Mouse (Mus musculus) heart, embryonic 15.5 days (tissue): ENCODE results near the gene Map2k3. TPM values are rescaled to one million over a fixed set of nuclear protein-coding genes. Genes with fewer than 3 reads are reported as not detected.

Experiments
- ATAC-seq: fragments of 200-750 bp; cut with Nextera tagmentation; replicated peaks from 2 replicates; pipeline ENCODE4 v1.8.0; 2017; ENCODE audit warnings: low read depth, moderate TSS enrichment; ENCODE audit not compliant: insufficient number of reproducible peaks, insufficient read depth, low FRiP score
- H3K27ac ChIP-seq: fragments of 300-500 bp; sonication (generic); 2 replicates; pipeline ENCODE4 v1.5.1; 2015; ENCODE audit warnings: mild to moderate bottlenecking, inconsistent platforms
- H3K27me3 ChIP-seq: fragments of 300-500 bp; sonication (generic); 2 replicates; pipeline ENCODE4 v1.6.1; 2015; ENCODE audit warnings: inconsistent platforms
- H3K36me3 ChIP-seq: fragments of 300-500 bp; sonication (generic); 2 replicates; pipeline ENCODE4 v1.6.1; 2015; ENCODE audit warnings: mild to moderate bottlenecking, inconsistent platforms
- H3K4me1 ChIP-seq: fragments of 300-500 bp; sonication (generic); replicated peaks from 2 replicates; pipeline ENCODE4 v1.6.1; 2015; ENCODE audit warnings: inconsistent platforms
- H3K4me2 ChIP-seq: fragments of 300-500 bp; sonication (generic); 2 replicates; pipeline ENCODE4 v1.6.1; 2015; ENCODE audit warnings: inconsistent platforms, mild to moderate bottlenecking, moderate library complexity
- H3K4me3 ChIP-seq: fragments of 300-500 bp; sonication (generic); 2 replicates; pipeline ENCODE4 v1.5.1; 2015; ENCODE audit warnings: mild to moderate bottlenecking, inconsistent platforms
- H3K9ac ChIP-seq: fragments of 300-500 bp; sonication (generic); 2 replicates; pipeline ENCODE4 v1.6.1; 2015; ENCODE audit warnings: mild to moderate bottlenecking, inconsistent platforms
- H3K9me3 ChIP-seq: fragments of 300-500 bp; sonication (generic); replicated peaks from 2 replicates; pipeline ENCODE4 v1.6.1; 2016; ENCODE audit warnings: inconsistent platforms
- WGBS: fragments of 180-500 bp; shearing (Covaris S2); methylation state at CpG from one replicate; pipeline ENCODE4 v1.1.7; 2015; ENCODE audit warnings: mixed read lengths; 5-methylcytosine and 5-hydroxymethylcytosine counted together
- polyA plus RNA-seq: library from polyadenylated mRNA; unstranded; fragments of >200 nt; fragmentation: Nextera tagmentation; extraction: Ambion mirVana; gene quantifications from 2 replicates; pipeline ENCODE4 v1.2.1, GENCODE M21; 2015

The Map2k3 gene
- polyA plus RNA-seq, 1 experiment from 2014 or later: 53.3 TPM

DNA sequence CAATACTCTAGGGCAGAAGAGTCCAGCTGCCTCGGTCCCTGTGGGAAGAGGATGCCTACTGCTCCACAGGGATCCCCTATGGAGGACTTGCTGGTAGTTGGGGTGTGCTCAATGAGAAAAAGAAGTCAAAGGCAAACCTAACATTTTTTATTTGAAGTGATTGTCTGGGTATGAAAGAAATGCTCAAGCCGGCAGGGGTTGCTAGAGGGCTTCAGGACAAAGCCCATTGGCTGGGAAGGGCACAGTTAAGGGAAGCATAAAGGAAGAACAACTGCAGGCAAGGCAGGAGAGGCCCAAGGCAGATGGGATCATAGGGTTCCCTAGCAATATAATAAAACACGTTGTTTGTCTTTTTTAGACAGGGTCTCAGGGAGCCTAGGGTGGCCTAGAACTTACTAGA is 23.8 kb upstream of the Map2k3 start:
- H3K4me3 ChIP-seq: no peak overlapping the region
- H3K36me3 ChIP-seq: peaks cover 28% of the 10 kb centered on the region
- H3K9ac ChIP-seq: no peak overlapping the region
- H3K27me3 ChIP-seq: no peaks in the 10 kb centered on the region
- ATAC-seq: no peak
- H3K4me1 ChIP-seq: peaks cover 15% of the 10 kb centered on the region
- H3K9me3 ChIP-seq: no peaks in the 10 kb centered on the region
- no peak overlapping the region for H3K27ac ChIP-seq
- H3K4me2 ChIP-seq: no peak overlapping the region
- 71% methylated on average over 3 of the region's 3 CpGs for WGBS

DNA sequence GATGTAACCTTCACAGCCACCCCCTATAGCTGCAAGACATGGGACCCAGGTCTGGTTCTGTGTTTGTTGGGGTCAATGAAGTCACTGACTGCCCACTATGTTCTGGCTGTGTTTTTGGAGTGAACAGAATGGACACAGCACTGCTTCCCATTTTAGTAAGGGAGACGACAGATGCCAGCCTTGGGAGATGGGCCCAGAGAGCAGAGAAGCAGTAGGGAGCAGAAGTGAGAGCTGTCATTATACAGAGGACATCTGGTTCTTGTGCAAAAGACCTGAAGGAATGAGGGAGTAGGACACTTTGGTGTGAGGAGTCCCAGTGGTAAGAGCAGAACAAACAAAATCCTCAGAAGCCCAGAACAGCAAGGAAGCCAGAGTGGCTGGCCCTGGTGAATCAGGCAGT is 22.2 kb upstream of the Map2k3 start:
- no peak overlapping the region for H3K9ac ChIP-seq
- no peak overlapping the region for H3K4me2 ChIP-seq
- no peak overlapping the region for H3K27ac ChIP-seq
- 54% methylated on average over 1 of the region's 1 CpGs for WGBS
- no peak for ATAC-seq
- H3K4me1 ChIP-seq: peaks cover 23% of the 10 kb centered on the region
- no peaks in the 10 kb centered on the region for H3K9me3 ChIP-seq
- H3K36me3 ChIP-seq: peaks cover 16% of the 10 kb centered on the region
- H3K4me3 ChIP-seq: no peak overlapping the region
- H3K27me3 ChIP-seq: no peaks in the 10 kb centered on the region

DNA sequence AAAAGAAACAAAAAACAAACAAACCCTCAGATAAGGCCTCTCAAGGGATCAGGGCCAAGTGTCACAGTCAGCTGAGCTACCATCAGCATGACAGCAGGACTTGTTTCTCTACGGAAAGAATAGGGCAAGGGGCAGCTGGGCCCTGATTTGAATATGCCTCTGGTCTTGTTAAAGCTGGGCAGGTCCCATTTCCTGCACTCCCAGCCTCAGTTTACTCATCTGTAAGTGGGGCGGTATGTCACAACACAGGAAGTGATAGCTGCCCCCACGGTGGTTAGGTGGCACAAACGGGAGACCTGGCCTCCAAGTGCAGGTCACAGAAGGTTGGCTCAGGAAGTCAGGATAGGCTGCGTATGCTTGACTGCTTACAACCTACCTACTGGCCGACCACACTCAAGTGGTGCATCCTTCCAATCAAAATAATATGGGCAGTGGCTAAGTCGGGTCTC is 19.3 kb upstream of the Map2k3 start:
- Histone ChIP-seq H3K27me3 (no peaks in the 10 kb centered on the region), H3K4me1 (peaks cover 28% of the 10 kb centered on the region), H3K27ac (no peak overlapping the region), H3K4me3 (peak overlapping the region; percentile 94), H3K9ac (peak overlapping the region; percentile 88), H3K9me3 (no peaks in the 10 kb centered on the region), H3K4me2 (peak overlapping the region; percentile 79), H3K36me3 (no peaks in the 10 kb centered on the region)
- no peak for ATAC-seq
- 22% methylated on average over 7 of the region's 7 CpGs for WGBS

DNA sequence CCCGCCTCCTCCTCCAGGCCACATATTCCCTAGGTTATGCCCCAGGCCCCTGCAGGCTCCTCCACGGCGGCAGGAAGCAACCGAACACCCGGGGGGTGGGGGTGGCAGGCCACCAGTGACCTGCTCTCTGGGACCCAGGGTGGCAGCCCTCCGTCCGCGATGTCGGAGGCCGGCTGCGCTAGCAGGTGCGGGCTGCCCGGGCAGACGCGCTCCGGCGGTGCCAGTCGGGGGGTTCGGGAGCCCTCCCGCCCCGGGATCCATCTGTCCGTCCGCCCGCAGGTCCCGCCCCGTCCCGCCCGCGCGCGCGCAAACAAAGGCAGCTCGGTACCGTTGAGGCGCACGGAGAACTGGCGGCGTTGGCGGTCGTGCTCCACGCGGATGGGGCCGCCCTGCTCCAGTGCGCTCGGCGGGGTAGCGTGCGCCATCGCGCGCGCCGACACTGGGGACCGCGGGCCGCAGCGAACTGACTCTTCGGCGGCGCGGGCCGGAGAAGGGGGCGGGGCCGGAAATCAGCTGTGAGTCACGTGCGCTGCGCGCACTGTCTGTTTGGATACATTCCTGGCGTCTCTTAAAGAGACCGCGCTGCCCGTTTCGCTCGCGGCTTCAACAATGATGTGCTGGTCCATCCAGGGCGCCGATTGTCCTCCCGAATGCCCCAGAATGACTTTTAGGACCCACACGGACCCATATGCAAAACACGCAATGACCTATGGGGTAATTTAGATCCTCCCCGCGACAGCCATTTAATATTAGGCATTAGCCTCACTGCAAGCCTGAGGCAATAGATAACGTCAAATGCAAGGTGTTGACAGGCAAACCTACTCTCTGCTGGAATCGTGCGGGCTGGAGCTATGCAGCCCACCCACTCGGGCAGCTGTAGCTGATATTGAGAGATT is 18.3 kb upstream of the Map2k3 start:
- peak overlapping the region; percentile 88 for H3K9ac ChIP-seq
- WGBS: under 1% methylated on average over 86 of the region's 86 CpGs
- H3K27me3 ChIP-seq: no peaks in the 10 kb centered on the region
- H3K4me2 ChIP-seq: peak overlapping the region; percentile 79
- H3K4me3 ChIP-seq: peak overlapping the region; percentile 94
- H3K36me3 ChIP-seq: no peaks in the 10 kb centered on the region
- ATAC-seq: peak; percentile 90
- H3K4me1 ChIP-seq: peaks cover 28% of the 10 kb centered on the region
- H3K27ac ChIP-seq: peak overlapping the region; percentile 86
- H3K9me3 ChIP-seq: no peaks in the 10 kb centered on the region

DNA sequence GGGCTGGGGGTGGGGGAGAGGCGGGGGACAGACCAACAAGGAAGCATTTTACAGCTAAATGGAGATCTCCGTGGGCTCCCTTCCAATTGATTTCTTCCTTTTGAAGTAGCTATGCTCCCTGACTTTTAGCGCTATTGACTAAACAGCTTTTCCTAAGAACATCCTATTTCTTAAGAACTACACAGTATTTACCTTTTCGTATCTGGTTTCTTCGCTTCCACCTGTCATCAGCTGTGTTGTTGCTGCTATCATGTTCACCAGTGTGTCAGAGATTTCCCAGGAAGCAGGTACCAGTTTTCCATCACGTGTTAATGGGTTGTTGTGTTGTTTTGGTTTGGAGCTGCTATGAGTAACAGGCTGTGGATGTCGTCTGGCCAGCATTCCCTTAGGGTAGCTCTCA is 17.3 kb upstream of the Map2k3 start, which contains the start of gene Natd1:
TSS of gene Natd1 (minus strand) at position 260 of the 400 bp plus-strand sequence.
- Histone ChIP-seq H3K4me1 (peaks cover 28% of the 10 kb centered on the region), H3K4me2 (peak within 1 kb of the TSS; percentile 79), H3K36me3 (no peaks in the 10 kb centered on the region), H3K9me3 (no peaks in the 10 kb centered on the region), H3K4me3 (peak within 1 kb of the TSS; percentile 94), H3K27me3 (no peaks in the 10 kb centered on the region), H3K27ac (peak within 1 kb of the TSS; percentile 86), H3K9ac (peak within 1 kb of the TSS; percentile 88)
- ATAC-seq: no peak
- WGBS: 21% methylated on average over 7 of the region's 7 CpGs

DNA sequence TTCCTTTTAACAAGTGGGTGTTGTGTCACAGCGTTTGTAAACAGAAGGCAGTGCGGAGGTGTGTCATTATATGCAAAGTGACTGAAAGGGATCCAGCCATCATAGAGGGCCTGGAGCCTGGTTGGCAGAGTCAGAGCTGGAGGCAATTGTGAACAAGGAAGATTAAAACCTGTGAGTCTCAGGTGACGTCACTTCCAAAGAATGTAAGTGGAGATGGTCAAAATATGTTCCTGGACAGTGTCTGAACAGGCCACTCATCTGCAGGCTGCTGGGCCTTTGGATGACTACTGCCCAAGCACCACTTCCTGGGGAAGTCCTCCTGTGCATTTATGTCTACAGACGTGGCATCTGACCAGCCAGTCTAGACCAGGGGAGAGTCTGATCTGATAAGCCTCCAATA is 16.6 kb upstream of the Map2k3 start:
- WGBS: 55% methylated on average over 4 of the region's 4 CpGs
- Histone ChIP-seq H3K27me3 (no peaks in the 10 kb centered on the region), H3K9ac (no peak overlapping the region), H3K4me1 (peaks cover 28% of the 10 kb centered on the region), H3K4me2 (0 out of 2 replicates have a peak overlapping the region, but pooled peaks have one; percentile 79), H3K9me3 (no peaks in the 10 kb centered on the region), H3K4me3 (no peak overlapping the region), H3K27ac (no peak overlapping the region), H3K36me3 (no peaks in the 10 kb centered on the region)
- no peak for ATAC-seq

DNA sequence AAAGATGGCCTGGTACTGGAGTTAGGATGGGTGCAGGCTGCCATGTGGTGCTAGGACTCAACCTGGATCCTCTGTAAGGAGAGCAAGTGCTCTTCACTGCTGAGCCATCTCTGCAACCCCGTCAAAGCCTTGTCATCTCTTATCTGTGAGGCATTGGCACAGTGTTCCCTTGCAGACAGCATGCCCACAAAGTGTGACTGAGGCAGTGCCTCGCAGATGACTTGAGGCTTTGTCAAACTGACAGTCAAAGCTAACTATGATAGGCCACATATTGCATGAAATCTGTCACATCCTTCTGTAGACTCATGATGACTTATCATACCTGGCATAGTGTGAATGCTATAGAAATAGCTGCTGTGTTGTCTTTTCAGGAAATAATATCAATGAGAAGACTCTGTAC is 11.8 kb upstream of the Map2k3 start:
- no peak for ATAC-seq
- 62% methylated on average over 2 of the region's 2 CpGs for WGBS
- H3K36me3 ChIP-seq: no peaks in the 10 kb centered on the region

DNA sequence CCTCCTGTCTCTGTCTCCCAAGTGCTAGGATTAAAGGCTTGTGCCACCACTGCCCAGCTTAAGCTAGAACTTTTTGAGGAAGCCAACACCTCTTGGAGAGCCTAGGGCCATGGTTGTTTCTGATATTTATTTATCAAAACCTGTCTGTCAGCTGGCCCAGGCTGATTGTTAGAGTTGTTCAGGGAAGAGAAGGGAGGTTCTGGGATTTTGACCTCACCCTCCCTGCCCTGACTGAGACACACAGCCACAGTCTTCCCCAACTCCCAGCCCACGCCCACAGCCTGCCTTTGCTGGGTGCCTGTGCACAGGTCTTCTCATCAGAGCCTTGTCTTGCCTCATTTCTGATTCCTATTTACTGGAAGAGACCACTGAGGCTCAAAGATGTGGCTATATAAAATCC is 9.6 kb upstream of the Map2k3 start:
- Histone ChIP-seq H3K27ac (no peak overlapping the region), H3K4me1 (peaks cover 4% of the 10 kb centered on the region), H3K4me2 (no peak overlapping the region), H3K36me3 (no peaks in the 10 kb centered on the region), H3K4me3 (no peak overlapping the region), H3K27me3 (no peaks in the 10 kb centered on the region), H3K9me3 (no peaks in the 10 kb centered on the region), H3K9ac (no peak overlapping the region)
- 73% methylated on average over 1 of the region's 1 CpGs for WGBS
- ATAC-seq: no peak

More for the DNA sequence above, 11.8 kb upstream of the Map2k3 start:
- Histone ChIP-seq H3K27ac (no peak overlapping the region), H3K9ac (no peak overlapping the region), H3K9me3 (no peaks in the 10 kb centered on the region), H3K4me2 (no peak overlapping the region), H3K4me3 (no peak overlapping the region), H3K27me3 (no peaks in the 10 kb centered on the region), H3K4me1 (0 out of 2 replicates have a peak, but pooled peaks cover 2% of the 10 kb centered on the region)

DNA sequence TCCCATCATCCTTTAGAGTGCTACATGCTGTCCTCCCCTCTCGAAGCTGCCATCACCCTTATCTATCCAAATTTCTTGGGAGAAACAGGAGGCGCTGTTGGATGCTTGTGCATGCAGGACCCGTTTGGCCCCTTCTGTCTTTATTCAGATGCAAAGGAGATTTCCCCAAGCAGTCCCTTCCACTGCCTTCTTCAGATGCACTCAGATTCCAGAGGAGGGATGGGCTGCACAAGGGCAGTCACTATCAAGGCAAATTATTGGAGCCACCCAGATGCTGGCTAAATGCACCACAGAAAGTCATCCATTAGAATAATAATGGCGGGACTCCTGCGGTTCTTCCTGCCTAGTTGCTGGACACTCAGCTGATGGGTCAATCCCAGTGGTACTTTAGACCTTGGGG is 8.9 kb upstream of the Map2k3 start:
- peaks cover 9% of the 10 kb centered on the region for H3K4me1 ChIP-seq
- no peaks in the 10 kb centered on the region for H3K9me3 ChIP-seq
- H3K36me3 ChIP-seq: no peaks in the 10 kb centered on the region
- 76% methylated on average over 5 of the region's 5 CpGs for WGBS
- H3K4me3 ChIP-seq: no peak overlapping the region
- no peak overlapping the region for H3K9ac ChIP-seq
- ATAC-seq: no peak
- H3K27ac ChIP-seq: no peak overlapping the region
- H3K27me3 ChIP-seq: no peaks in the 10 kb centered on the region
- H3K4me2 ChIP-seq: no peak overlapping the region

DNA sequence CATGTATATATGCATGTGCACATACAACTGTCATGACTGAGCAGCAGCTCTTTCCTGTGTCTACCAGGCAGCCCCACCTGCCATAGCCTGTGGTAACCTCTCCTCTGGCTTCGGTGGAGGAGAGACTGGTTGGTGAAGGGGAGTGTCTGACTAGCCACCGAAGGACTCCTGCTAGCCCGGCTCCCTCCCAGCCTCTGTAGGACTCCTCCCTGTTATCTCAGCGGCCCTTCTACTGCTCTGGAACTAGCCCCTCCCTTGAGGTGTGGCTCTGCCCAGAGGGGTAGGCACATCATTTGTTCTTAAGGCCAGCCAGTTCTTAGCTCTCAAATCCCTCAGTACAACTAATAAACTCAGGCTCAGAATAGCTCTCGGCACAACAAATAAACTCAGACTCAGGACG is 7.3 kb upstream of the Map2k3 start:
- 34% methylated on average over 6 of the region's 6 CpGs for WGBS
- H3K4me2 ChIP-seq: no peak overlapping the region
- H3K27ac ChIP-seq: no peak overlapping the region
- no peak for ATAC-seq
- peaks cover 9% of the 10 kb centered on the region for H3K4me1 ChIP-seq
- no peaks in the 10 kb centered on the region for H3K27me3 ChIP-seq
- no peak overlapping the region for H3K9ac ChIP-seq
- H3K36me3 ChIP-seq: no peaks in the 10 kb centered on the region
- H3K4me3 ChIP-seq: no peak overlapping the region
- H3K9me3 ChIP-seq: no peaks in the 10 kb centered on the region

DNA sequence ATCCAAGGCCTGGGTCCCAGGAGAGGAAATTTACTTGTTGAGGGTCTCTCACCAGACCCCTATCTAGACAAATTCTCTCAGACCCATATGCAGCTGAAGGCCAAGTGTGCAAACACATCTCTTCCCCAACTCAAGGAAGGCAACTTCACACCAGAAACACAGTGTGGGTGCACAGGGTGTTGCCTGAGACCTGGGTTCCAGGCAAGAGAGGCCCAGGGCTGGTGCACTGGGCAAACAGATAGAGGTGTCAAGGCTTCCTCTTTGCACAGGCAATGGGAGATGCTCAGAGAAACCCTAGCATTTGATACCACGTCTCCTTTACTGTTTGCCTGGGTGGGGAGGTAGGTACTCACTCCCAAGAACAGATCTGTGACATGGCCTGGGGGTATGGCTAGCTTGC is 6.9 kb upstream of the Map2k3 start:
- H3K27me3 ChIP-seq: no peaks in the 10 kb centered on the region
- H3K27ac ChIP-seq: no peak overlapping the region
- H3K4me2 ChIP-seq: no peak overlapping the region
- H3K9me3 ChIP-seq: no peaks in the 10 kb centered on the region
- no peak for ATAC-seq
- no peak overlapping the region for H3K9ac ChIP-seq
- no peak overlapping the region for H3K4me3 ChIP-seq
- peaks cover 9% of the 10 kb centered on the region for H3K4me1 ChIP-seq
- H3K36me3 ChIP-seq: no peaks in the 10 kb centered on the region
- WGBS: 90% methylated on average over 1 of the region's 1 CpGs

DNA sequence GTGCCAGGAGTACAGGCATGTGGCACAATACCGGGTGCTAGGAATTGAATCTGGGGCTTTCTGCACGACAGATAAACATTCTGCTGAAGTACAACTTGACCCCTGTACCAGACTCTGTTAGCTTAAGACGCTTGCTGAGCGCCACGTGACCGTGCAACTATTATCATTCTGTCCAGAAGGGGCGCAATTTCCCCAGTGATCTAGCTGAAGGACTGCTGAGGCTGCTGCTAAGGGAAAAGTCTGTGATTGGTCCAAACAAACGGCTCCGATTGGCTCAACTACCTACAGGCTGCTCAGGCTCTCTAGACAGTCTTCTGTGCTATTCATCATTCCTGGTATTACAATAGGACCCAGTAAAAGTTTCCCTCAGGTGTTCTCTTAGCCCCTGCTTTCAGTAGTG is 4.6 kb upstream of the Map2k3 start:
- peak overlapping the region; percentile 54 for H3K4me2 ChIP-seq
- WGBS: 1% methylated on average over 9 of the region's 9 CpGs
- peak overlapping the region; percentile 7; the same call in 1 of the 2 replicates for H3K4me3 ChIP-seq
- H3K9ac ChIP-seq: no peak overlapping the region
- 0 out of 2 replicates have a peak overlapping the region, but pooled peaks have one; percentile 27 for H3K27ac ChIP-seq
- H3K27me3 ChIP-seq: no peaks in the 10 kb centered on the region
- H3K4me1 ChIP-seq: peaks cover 21% of the 10 kb centered on the region
- H3K9me3 ChIP-seq: no peaks in the 10 kb centered on the region
- peak; percentile 64 for ATAC-seq
- no peaks in the 10 kb centered on the region for H3K36me3 ChIP-seq
